Mouse (Mus musculus) embryo, embryonic 10.5 days (tissue): ENCODE measurements around the gene Ubb.
"Not testable (repeated sequence)": the region's sequence is repeated elsewhere in the genome, so short reads cannot be mapped to it uniquely, and the experiment has no call there.

ENCODE experiments used
- DNase-seq: peaks from one replicate; pipeline ENCODE4 v3.0.0-alpha.2; 2015; ENCODE audit warnings: low spot score

Gene Ubb

GRCm38 (mm10) chr11:62550727-62551225 is at the start of gene Ubb:
Ubb (plus strand) TSS chr11:62551171.
- peak; percentile 100 for DNase-seq

- DNase-seq: no peak
These were observed 43.3 kb upstream of the Ubb start for GRCm38 (mm10) chr11:62507683-62508082.

- not testable (repeated sequence) for DNase-seq
These were observed 42.6 kb upstream of the Ubb start for GRCm38 (mm10) chr11:62508365-62508764.

- DNase-seq: not testable (repeated sequence)
These were observed 42.2 kb upstream of the Ubb start for GRCm38 (mm10) chr11:62508816-62509215.

GRCm38 (mm10) chr11:62509571-62509970 is 41.4 kb upstream of the Ubb start:
- DNase-seq: no peak

- no peak for DNase-seq
These were observed 40.0 kb upstream of the Ubb start for GRCm38 (mm10) chr11:62510956-62511355.

GRCm38 (mm10) chr11:62511444-62512202 is 39.3 kb upstream of the Ubb start:
- DNase-seq: no peak

- no peak for DNase-seq
These were observed 38.4 kb upstream of the Ubb start for GRCm38 (mm10) chr11:62512529-62513080.

GRCm38 (mm10) chr11:62513311-62513710 is 37.7 kb upstream of the Ubb start:
- DNase-seq: no peak

- DNase-seq: peak; percentile 66
These were observed 32.0 kb upstream of the Ubb start for GRCm38 (mm10) chr11:62518991-62519390.

- DNase-seq: no peak
These were observed 28.7 kb upstream of the Ubb start for GRCm38 (mm10) chr11:62522283-62522682.

GRCm38 (mm10) chr11:62537089-62537488 is 13.9 kb upstream of the Ubb start:
- no peak for DNase-seq

- no peak for DNase-seq
These were observed 13.4 kb upstream of the Ubb start for GRCm38 (mm10) chr11:62537590-62537989.

GRCm38 (mm10) chr11:62538321-62539088 is 12.5 kb upstream of the Ubb start:
- peak; percentile 71 for DNase-seq

- DNase-seq: peak; percentile 75
These were observed 11.7 kb upstream of the Ubb start, which contains the start of gene Cenpv for GRCm38 (mm10) chr11:62539089-62539890. Cenpv (minus strand) TSS chr11:62539261.

- DNase-seq: no peak
These were observed 10.8 kb upstream of the Ubb start for GRCm38 (mm10) chr11:62540167-62540566.

GRCm38 (mm10) chr11:62540969-62541368 is 10.0 kb upstream of the Ubb start:
- no peak for DNase-seq

GRCm38 (mm10) chr11:62541581-62541980 is 9.4 kb upstream of the Ubb start:
- DNase-seq: no peak

GRCm38 (mm10) chr11:62543991-62544390 is 7.0 kb upstream of the Ubb start:
- no peak for DNase-seq

- peak; percentile 70 for DNase-seq
These were observed 1.2 kb upstream of the Ubb start for GRCm38 (mm10) chr11:62549782-62550181.

GRCm38 (mm10) chr11:62550227-62550685 is 715 bp upstream of the Ubb start:
- peak; percentile 77 for DNase-seq
